Mouse (Mus musculus): ENCODE measurements at regions not wholly inside any gene's neighbourhood (a gene's known extent, or its start where the extent isn't known, plus 50 kb on each side); places are given as distances from the start of the nearest gene placed in this dataset.

GRCm38 (mm10) chr16:30870110-30870509 lies 211.1 kb downstream of the Xxylt1 start:
- Histone ChIP-seq H3K4me3 (replicated peaks; ENCODE audit: low read length) (peak overlapping the region; percentile 37), H3K27me3 (ENCODE audit: insufficient read depth, low read length) (peaks cover 4% of the 10 kb centered on the region; the same call in 1 of the 2 replicates), H3K9me3 (ENCODE audit: low read length) (0 out of 2 replicates have a peak, but pooled peaks cover 7% of the 10 kb centered on the region), H3K36me3 (ENCODE audit: insufficient read depth, low read length) (no peaks in the 10 kb centered on the region), H3K4me1 (replicated peaks; ENCODE audit: low read depth, low read length) (peaks cover 63% of the 10 kb centered on the region)
- TF ChIP-seq CTCF (conservative IDR thresholded peaks at IDR 0.05; ENCODE audit: low read length): peak; percentile 71
- no peak for TF ChIP-seq NANOG (IDR thresholded peaks at IDR 0.05; ENCODE audit: borderline replicate concordance, low read length)

DNA sequence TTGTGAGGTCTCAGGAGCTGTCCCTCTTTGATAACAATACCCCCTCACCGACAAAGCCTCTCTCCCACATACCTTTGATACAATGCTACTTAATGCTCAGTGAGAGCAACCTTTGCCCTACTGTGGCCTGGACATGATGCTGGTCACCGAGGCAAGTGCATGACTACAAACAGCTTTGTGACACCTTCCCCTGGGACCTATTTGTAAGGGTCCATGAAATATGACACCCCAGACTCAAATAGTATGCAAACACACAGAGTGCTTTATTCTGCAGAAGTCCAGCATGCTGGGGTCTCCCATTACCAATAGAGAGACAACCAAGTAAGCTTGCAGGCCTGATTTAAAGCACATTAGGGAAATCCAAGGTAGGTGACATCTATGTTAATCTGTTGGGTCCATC lies 210.6 kb downstream of the Xxylt1 start:
- H3K36me3 ChIP-seq (ENCODE audit: insufficient read depth, low read length): no peaks in the 10 kb centered on the region
- TF ChIP-seq POU5F1 (IDR thresholded peaks at IDR 0.05; ENCODE audit: borderline replicate concordance, low read length) (no peak), CTCF (conservative IDR thresholded peaks at IDR 0.05; ENCODE audit: low read length) (no peak), NANOG (IDR thresholded peaks at IDR 0.05; ENCODE audit: borderline replicate concordance, low read length) (no peak)
- H3K27me3 ChIP-seq (ENCODE audit: insufficient read depth, low read length): peaks cover 4% of the 10 kb centered on the region; the same call in 1 of the 2 replicates
- H3K9me3 ChIP-seq (ENCODE audit: low read length): 0 out of 2 replicates have a peak, but pooled peaks cover 7% of the 10 kb centered on the region
- H3K4me3 ChIP-seq (replicated peaks; ENCODE audit: low read length): peak overlapping the region; percentile 37; the same call in 1 of the 2 replicates
- H3K4me1 ChIP-seq (replicated peaks; ENCODE audit: low read depth, low read length): peaks cover 65% of the 10 kb centered on the region

DNA sequence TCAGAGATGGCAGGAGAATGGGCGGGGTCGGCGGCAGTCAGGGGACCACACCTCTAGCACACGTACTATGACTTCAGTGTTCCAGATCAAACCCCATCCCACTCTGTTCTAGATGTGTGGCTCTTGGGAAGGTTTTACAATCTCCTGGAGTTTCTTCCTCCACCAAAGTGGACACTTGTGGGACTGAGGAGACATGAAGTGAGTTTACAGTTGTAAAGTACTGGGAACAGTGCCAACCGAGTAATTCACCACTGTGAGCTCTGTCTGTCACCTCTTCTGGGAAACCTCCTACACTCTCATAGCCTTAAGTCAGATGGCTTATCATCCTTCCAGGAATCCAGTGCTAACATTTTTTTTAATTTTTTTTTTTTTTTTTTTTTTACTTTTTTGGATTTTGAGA lies 209.1 kb downstream of the Xxylt1 start:
- TF ChIP-seq NANOG (IDR thresholded peaks at IDR 0.05; ENCODE audit: borderline replicate concordance, low read length) (no peak), POU5F1 (IDR thresholded peaks at IDR 0.05; ENCODE audit: borderline replicate concordance, low read length) (no peak), CTCF (conservative IDR thresholded peaks at IDR 0.05; ENCODE audit: low read length) (no peak)
- Histone ChIP-seq H3K9me3 (ENCODE audit: low read length) (0 out of 2 replicates have a peak, but pooled peaks cover 3% of the 10 kb centered on the region), H3K27me3 (ENCODE audit: insufficient read depth, low read length) (peaks cover 4% of the 10 kb centered on the region; the same call in 1 of the 2 replicates)

DNA sequence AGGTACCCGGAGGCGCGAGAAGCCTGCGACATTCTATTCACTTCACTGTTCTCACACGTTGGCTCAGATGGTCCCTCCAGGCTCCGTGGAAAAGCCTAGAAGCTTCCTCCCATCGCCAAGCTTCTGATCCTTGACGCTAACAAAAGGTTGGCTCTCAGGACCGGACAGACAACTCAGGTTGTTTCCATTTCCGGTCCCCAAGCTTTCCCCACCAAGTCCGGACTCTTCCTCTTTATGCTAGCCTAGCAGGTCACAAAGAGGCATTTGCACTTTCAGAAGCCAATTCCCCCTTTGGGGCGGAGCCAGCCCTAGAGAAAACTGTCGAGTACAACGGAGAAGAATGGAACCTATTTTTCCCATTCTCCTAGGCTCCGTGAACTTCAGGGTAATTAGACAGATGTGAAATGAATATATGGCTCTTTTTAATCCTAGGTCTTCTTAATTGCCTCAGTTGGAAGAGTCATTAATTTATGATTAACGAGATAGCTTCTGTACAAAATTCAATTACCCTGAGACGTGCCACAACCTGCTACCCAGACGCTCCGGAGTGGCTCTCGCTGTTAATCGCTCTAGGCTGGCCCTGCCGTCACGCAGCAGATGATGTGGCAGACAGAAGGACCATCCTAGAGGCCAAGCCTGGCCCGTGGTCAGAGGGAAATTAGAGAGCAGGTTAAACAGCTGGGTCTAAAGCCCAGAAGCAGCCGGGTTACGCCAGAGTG lies 207.6 kb downstream of the Xxylt1 start:
- peaks cover 4% of the 10 kb centered on the region; the same call in 1 of the 2 replicates for H3K27me3 ChIP-seq (ENCODE audit: insufficient read depth, low read length)
- no peaks in the 10 kb centered on the region for H3K36me3 ChIP-seq (ENCODE audit: insufficient read depth, low read length)
- H3K4me1 ChIP-seq (replicated peaks; ENCODE audit: low read depth, low read length): peaks cover 67% of the 10 kb centered on the region
- TF ChIP-seq CTCF (conservative IDR thresholded peaks at IDR 0.05; ENCODE audit: low read length): no peak
- no peak for TF ChIP-seq NANOG (IDR thresholded peaks at IDR 0.05; ENCODE audit: borderline replicate concordance, low read length)
- no peak for TF ChIP-seq POU5F1 (IDR thresholded peaks at IDR 0.05; ENCODE audit: borderline replicate concordance, low read length)
- H3K4me3 ChIP-seq (replicated peaks; ENCODE audit: low read length): peak overlapping the region; percentile 68
- H3K9me3 ChIP-seq (ENCODE audit: low read length): no peaks in the 10 kb centered on the region

More for the DNA sequence above, 209.1 kb downstream of the Xxylt1 start:
- no peak overlapping the region for H3K4me3 ChIP-seq (replicated peaks; ENCODE audit: low read length)
- H3K4me1 ChIP-seq (replicated peaks; ENCODE audit: low read depth, low read length): peaks cover 65% of the 10 kb centered on the region
- no peaks in the 10 kb centered on the region for H3K36me3 ChIP-seq (ENCODE audit: insufficient read depth, low read length)

- no peaks in the 10 kb centered on the region for H3K9me3 ChIP-seq (ENCODE audit: low read length)
- H3K4me1 ChIP-seq (replicated peaks; ENCODE audit: low read depth, low read length): peaks cover 56% of the 10 kb centered on the region
- H3K36me3 ChIP-seq (ENCODE audit: insufficient read depth, low read length): no peaks in the 10 kb centered on the region
- no peak overlapping the region for H3K4me3 ChIP-seq (replicated peaks; ENCODE audit: low read length)
- H3K27me3 ChIP-seq (ENCODE audit: insufficient read depth, low read length): peaks cover 4% of the 10 kb centered on the region; the same call in 1 of the 2 replicates
- TF ChIP-seq NANOG (IDR thresholded peaks at IDR 0.05; ENCODE audit: borderline replicate concordance, low read length) (no peak), CTCF (conservative IDR thresholded peaks at IDR 0.05; ENCODE audit: low read length) (no peak), POU5F1 (IDR thresholded peaks at IDR 0.05; ENCODE audit: borderline replicate concordance, low read length) (no peak)
These were observed 205.9 kb downstream of the Xxylt1 start for GRCm38 (mm10) chr16:30875235-30875829.

DNA sequence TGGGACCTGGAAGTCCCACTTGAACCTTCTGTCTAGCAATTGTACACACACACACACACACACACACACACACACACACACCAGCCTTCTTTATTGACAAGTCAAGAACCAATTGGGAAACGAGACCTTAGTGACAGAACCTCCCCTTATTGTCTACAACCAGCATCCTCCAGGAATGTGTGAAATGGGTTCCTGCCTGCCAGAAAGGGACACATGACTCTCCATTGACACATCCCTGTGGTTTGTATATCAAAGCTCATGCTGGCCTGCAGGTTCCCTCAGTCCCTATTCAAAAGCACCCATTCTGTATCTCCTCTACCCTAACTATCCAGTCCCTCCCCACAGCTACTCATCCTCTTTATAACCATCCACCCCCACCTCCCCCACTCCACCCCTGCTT lies 202.4 kb downstream of the Xxylt1 start:
- TF ChIP-seq CTCF (conservative IDR thresholded peaks at IDR 0.05; ENCODE audit: low read length) (no peak), NANOG (IDR thresholded peaks at IDR 0.05; ENCODE audit: borderline replicate concordance, low read length) (no peak), POU5F1 (IDR thresholded peaks at IDR 0.05; ENCODE audit: borderline replicate concordance, low read length) (no peak)
- no peaks in the 10 kb centered on the region for H3K36me3 ChIP-seq (ENCODE audit: insufficient read depth, low read length)
- no peaks in the 10 kb centered on the region for H3K27me3 ChIP-seq (ENCODE audit: insufficient read depth, low read length)
- peaks cover 47% of the 10 kb centered on the region for H3K4me1 ChIP-seq (replicated peaks; ENCODE audit: low read depth, low read length)
- no peaks in the 10 kb centered on the region for H3K9me3 ChIP-seq (ENCODE audit: low read length)
- no peak overlapping the region for H3K4me3 ChIP-seq (replicated peaks; ENCODE audit: low read length)

GRCm38 (mm10) chr16:30879878-30880277 lies 201.4 kb downstream of the Xxylt1 start:
- Histone ChIP-seq H3K9me3 (ENCODE audit: low read length) (no peaks in the 10 kb centered on the region), H3K27me3 (ENCODE audit: insufficient read depth, low read length) (0 out of 2 replicates have a peak, but pooled peaks cover 6% of the 10 kb centered on the region), H3K36me3 (ENCODE audit: insufficient read depth, low read length) (no peaks in the 10 kb centered on the region), H3K4me1 (replicated peaks; ENCODE audit: low read depth, low read length) (peaks cover 39% of the 10 kb centered on the region), H3K4me3 (replicated peaks; ENCODE audit: low read length) (no peak overlapping the region)
- TF ChIP-seq CTCF (conservative IDR thresholded peaks at IDR 0.05; ENCODE audit: low read length): no peak
- no peak for TF ChIP-seq POU5F1 (IDR thresholded peaks at IDR 0.05; ENCODE audit: borderline replicate concordance, low read length)
- no peak for TF ChIP-seq NANOG (IDR thresholded peaks at IDR 0.05; ENCODE audit: borderline replicate concordance, low read length)

- Histone ChIP-seq H3K9me3 (ENCODE audit: low read length) (no peaks in the 10 kb centered on the region), H3K36me3 (ENCODE audit: insufficient read depth, low read length) (no peaks in the 10 kb centered on the region), H3K27me3 (ENCODE audit: insufficient read depth, low read length) (0 out of 2 replicates have a peak, but pooled peaks cover 6% of the 10 kb centered on the region), H3K4me1 (replicated peaks; ENCODE audit: low read depth, low read length) (peaks cover 35% of the 10 kb centered on the region), H3K4me3 (replicated peaks; ENCODE audit: low read length) (no peak overlapping the region)
- TF ChIP-seq CTCF (conservative IDR thresholded peaks at IDR 0.05; ENCODE audit: low read length) (no peak), NANOG (IDR thresholded peaks at IDR 0.05; ENCODE audit: borderline replicate concordance, low read length) (no peak), POU5F1 (IDR thresholded peaks at IDR 0.05; ENCODE audit: borderline replicate concordance, low read length) (no peak)
These were observed 200.6 kb downstream of the Xxylt1 start for GRCm38 (mm10) chr16:30880682-30881081.
